Mouse (Mus musculus): ENCODE data around the gene P2rx7. TPM values are rescaled to one million over a fixed set of nuclear protein-coding genes. Genes with fewer than 3 reads are reported as not detected.
"Not testable (repeated sequence)": the region's sequence is repeated elsewhere in the genome, so short reads cannot be mapped to it uniquely, and the experiment has no call there.

The P2rx7 gene
- polyA plus RNA-seq, 1 experiment from 2014 or later = 0.04 TPM

GRCm38 (mm10) chr5:122662501-122662900, 18.8 kb downstream of the P2rx7 start:
- no peak for ATAC-seq

GRCm38 (mm10) chr5:122665036-122665435, 21.3 kb downstream of the P2rx7 start:
- in situ Hi-C loops (cut with MboI; ENCODE audit: low pct_unique_long_range_greater_than_20kb) = no loop called here
- ChIA-PET CTCF (no interaction called here), POLR2A (no interaction called here)
- TF ChIP-seq CTCF (IDR thresholded peaks at IDR 0.05) = no peak
- no peaks in the 10 kb centered on the region for H3K27me3 ChIP-seq
- DNase-seq (ENCODE audit: low read depth, low spot score) = no peak
- no peak for ATAC-seq

More at GRCm38 (mm10) chr5:122662501-122662900, 18.8 kb downstream of the P2rx7 start:
- POLR2A ChIA-PET = interaction anchor here (1.3 kb wide), 1 partner anchor 9 kb away, joined by 3 read pairs; no protein-coding TSS in a partner anchor
- no peak for TF ChIP-seq CTCF (IDR thresholded peaks at IDR 0.05)
- DNase-seq (ENCODE audit: low read depth, low spot score) = no peak
- H3K27me3 ChIP-seq = no peaks in the 10 kb centered on the region
- in situ Hi-C loops (cut with MboI; ENCODE audit: low pct_unique_long_range_greater_than_20kb) = no loop called here
- CTCF ChIA-PET = interaction anchor here (0.7 kb wide), 1 partner anchor 26 kb away, joined by 3 read pairs; no protein-coding TSS in a partner anchor

DNA sequence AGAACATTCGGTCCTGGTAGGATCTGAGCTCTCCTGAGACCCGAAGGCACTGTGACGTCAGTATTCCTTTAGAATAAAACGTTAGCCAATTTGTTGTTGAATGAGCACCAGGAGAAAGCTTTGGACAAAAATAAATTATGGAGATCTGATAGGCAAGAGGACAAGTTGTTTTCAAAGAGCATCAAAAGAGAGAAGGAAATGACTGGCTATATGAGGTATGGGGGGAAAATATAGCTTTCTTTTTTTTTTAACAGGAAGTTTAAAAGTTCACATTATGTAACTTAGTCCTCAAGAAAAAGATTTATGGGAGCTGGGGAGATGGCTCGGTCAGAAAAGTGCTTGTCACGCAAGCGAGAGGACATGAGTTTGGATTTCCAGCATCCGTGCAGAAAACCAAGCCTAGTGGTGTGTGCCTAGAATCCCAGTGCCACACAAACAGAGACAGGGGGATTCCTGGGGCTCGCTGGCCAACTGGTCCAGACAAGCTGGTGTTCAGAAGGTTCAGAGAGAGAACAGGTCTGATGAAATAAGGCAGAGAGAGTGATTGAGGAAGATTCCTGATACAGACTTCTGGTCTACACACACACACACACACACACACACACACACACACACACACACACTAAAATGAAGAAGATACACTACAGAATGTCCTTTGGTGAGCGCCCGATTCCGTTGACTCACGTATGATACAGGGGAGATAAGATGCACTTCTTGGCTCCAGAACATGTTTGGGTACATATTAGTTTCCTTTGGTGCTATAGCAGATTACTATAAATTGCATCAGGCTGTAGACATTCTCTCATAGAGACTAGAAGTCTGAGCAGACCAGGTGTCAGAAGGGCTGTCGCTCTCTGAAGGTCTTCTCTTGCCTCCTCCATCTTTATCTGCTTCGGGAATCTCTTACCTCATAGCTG, 25.5 kb downstream of the P2rx7 start:
- DNase-seq (ENCODE audit: low read depth, low spot score) (no peak), ATAC-seq (no peak)
- no peaks in the 10 kb centered on the region for H3K27me3 ChIP-seq
- POLR2A ChIA-PET = no interaction called here
- in situ Hi-C loops (cut with MboI; ENCODE audit: low pct_unique_long_range_greater_than_20kb) = no loop called here
- TF ChIP-seq CTCF (IDR thresholded peaks at IDR 0.05) = no peak
- CTCF ChIA-PET = interaction anchor here (1.3 to 2.3 kb wide), 2 partner anchors 12 to 16 kb away, joined by 4 to 5 read pairs; no protein-coding TSS in a partner anchor

GRCm38 (mm10) chr5:122671641-122672040, 27.9 kb downstream of the P2rx7 start:
- peak; percentile 55 for TF ChIP-seq CTCF (IDR thresholded peaks at IDR 0.05)
- H3K27me3 ChIP-seq; DNase-seq (ENCODE audit: low read depth, low spot score); POLR2A ChIA-PET; ATAC-seq; in situ Hi-C loops (cut with MboI; ENCODE audit: low pct_unique_long_range_greater_than_20kb): not testable (repeated sequence)
- CTCF ChIA-PET = interaction anchor here (2.3 kb wide), 1 partner anchor 10 kb away, joined by 5 read pairs; no protein-coding TSS in a partner anchor

- H3K27me3 ChIP-seq = no peaks in the 10 kb centered on the region
- CTCF ChIA-PET = no interaction called here
- in situ Hi-C loops (cut with MboI; ENCODE audit: low pct_unique_long_range_greater_than_20kb) = no loop called here
- TF ChIP-seq CTCF (IDR thresholded peaks at IDR 0.05) = no peak
- POLR2A ChIA-PET = no interaction called here
- ATAC-seq = no peak
- DNase-seq (ENCODE audit: low read depth, low spot score) = no peak
Observed at GRCm38 (mm10) chr5:122672298-122672697, 28.6 kb downstream of the P2rx7 start.

- CTCF ChIA-PET = no interaction called here
- in situ Hi-C loops (cut with MboI; ENCODE audit: low pct_unique_long_range_greater_than_20kb) = no loop called here
- ATAC-seq (no peak), DNase-seq (ENCODE audit: low read depth, low spot score) (no peak)
- no peak for TF ChIP-seq CTCF (IDR thresholded peaks at IDR 0.05)
- no peaks in the 10 kb centered on the region for H3K27me3 ChIP-seq
- POLR2A ChIA-PET = interaction anchor here (0.7 kb wide), 1 partner anchor 13 kb away, joined by 3 read pairs; no protein-coding TSS in a partner anchor
Observed at GRCm38 (mm10) chr5:122676002-122676401, 32.3 kb downstream of the P2rx7 start.

DNA sequence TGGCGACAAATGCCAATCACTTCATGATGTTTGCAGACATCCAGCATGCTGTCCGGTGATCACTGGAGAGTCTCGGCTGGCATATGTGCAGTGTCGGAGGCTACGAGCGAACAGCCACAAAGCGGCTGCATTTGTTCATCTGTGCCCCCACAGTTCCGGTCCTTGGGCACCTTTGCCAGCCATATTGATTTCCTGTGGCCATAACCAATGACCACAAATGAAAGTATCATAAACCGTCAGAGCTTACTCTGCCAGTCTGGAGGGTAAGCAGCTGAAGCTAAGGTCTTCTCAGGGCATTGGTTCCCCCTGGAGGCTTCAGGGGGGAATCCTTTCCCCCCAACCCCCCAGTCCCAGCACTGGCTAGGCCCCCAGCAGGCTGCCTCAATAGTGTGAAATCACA, 34.3 kb downstream of the P2rx7 start:
- in situ Hi-C loops (cut with MboI; ENCODE audit: low pct_unique_long_range_greater_than_20kb) = no loop called here
- POLR2A ChIA-PET = no interaction called here

GRCm38 (mm10) chr5:122679881-122680280, 36.2 kb downstream of the P2rx7 start:
- POLR2A ChIA-PET = no interaction called here
- H3K27me3 ChIP-seq = no peaks in the 10 kb centered on the region
- ATAC-seq (no peak), DNase-seq (ENCODE audit: low read depth, low spot score) (no peak)
- TF ChIP-seq CTCF (IDR thresholded peaks at IDR 0.05) = no peak
- CTCF ChIA-PET = no interaction called here
- in situ Hi-C loops (cut with MboI; ENCODE audit: low pct_unique_long_range_greater_than_20kb) = no loop called here

More for the DNA sequence above, 34.3 kb downstream of the P2rx7 start:
- DNase-seq (ENCODE audit: low read depth, low spot score) = no peak
- no peaks in the 10 kb centered on the region for H3K27me3 ChIP-seq
- TF ChIP-seq CTCF (IDR thresholded peaks at IDR 0.05) = no peak
- CTCF ChIA-PET = interaction anchor here (1.3 kb wide), 1 partner anchor 12 kb away, joined by 3 read pairs; no protein-coding TSS in a partner anchor
- ATAC-seq = no peak

DNA sequence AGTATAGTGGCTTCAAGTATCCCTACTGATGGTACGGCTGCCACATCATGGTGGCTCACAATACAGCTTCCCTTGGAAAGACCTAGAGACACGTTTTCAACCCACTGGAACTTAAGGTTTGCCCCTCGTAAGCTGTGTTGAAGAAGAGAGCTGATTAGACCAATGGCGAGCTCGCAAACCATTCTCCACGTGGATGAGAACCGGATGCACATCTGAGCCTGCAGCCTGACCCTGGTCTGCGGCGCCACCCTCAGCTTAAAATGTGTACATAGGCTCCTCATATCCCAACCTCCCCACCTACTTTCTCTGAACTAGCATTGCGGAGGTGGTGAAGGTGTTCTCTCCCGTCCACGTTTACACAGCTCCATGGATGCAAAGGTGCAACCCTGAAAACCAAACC, 37.6 kb downstream of the P2rx7 start:
- CTCF ChIA-PET = interaction anchor here (0.8 to 1.7 kb wide), 3 partner anchors 11 to 33 kb away, joined by 3 to 5 read pairs (median 3); no protein-coding TSS in a partner anchor
- ATAC-seq = no peak
- no peak for DNase-seq (ENCODE audit: low read depth, low spot score)
- no peaks in the 10 kb centered on the region for H3K27me3 ChIP-seq
- no peak for TF ChIP-seq CTCF (IDR thresholded peaks at IDR 0.05)
- in situ Hi-C loops (cut with MboI; ENCODE audit: low pct_unique_long_range_greater_than_20kb) = no loop called here
- POLR2A ChIA-PET = no interaction called here

- no peak for TF ChIP-seq CTCF (IDR thresholded peaks at IDR 0.05)
- ATAC-seq (no peak), DNase-seq (ENCODE audit: low read depth, low spot score) (no peak)
- in situ Hi-C loops (cut with MboI; ENCODE audit: low pct_unique_long_range_greater_than_20kb) = no loop called here
- no peaks in the 10 kb centered on the region for H3K27me3 ChIP-seq
- POLR2A ChIA-PET = no interaction called here
- CTCF ChIA-PET = no interaction called here
Observed at GRCm38 (mm10) chr5:122683926-122684325, 40.2 kb downstream of the P2rx7 start.

GRCm38 (mm10) chr5:122687391-122687790, 43.7 kb downstream of the P2rx7 start:
- ChIA-PET CTCF (no interaction called here), POLR2A (no interaction called here)
- TF ChIP-seq CTCF (IDR thresholded peaks at IDR 0.05) = no peak
- no peaks in the 10 kb centered on the region for H3K27me3 ChIP-seq
- in situ Hi-C loops (cut with MboI; ENCODE audit: low pct_unique_long_range_greater_than_20kb) = no loop called here
- no peak for DNase-seq (ENCODE audit: low read depth, low spot score)
- no peak for ATAC-seq
